Mouse (Mus musculus) heart, postnatal 14 days (tissue): ENCODE data around the gene Gm49661. TPM values are rescaled to one million over a fixed set of nuclear protein-coding genes. Genes with fewer than 3 reads are reported as not detected.
A peak's percentile ranks its signal among the peaks of the same experiment; 100 is the strongest.

ENCODE experiments used
- DNase-seq, 2 experiments: peaks; one replicate each; pipeline ENCODE4 v3.0.0; 2021 to 2022
- intact Hi-C: fragments of 180-260 bp; cut with DNase I; formaldehyde crosslinking; loops from one replicate; pipeline ENCODE4 v1.15.1; 2025
- total RNA-seq, 2 experiments: library from RNA; stranded (reverse); gene quantifications; 2 replicates each; pipeline ENCODE4 v1.2.3; 2021

Gene Gm49661
- total RNA-seq, 2 experiments from 2014 or later, result 1.1 to 2.7 TPM

GRCm38 (mm10) chr8:84970135-84970790 is 1.0 kb upstream of the Gm49661 start:
- intact Hi-C loops, result no loop called here
- DNase-seq, result no peak

GRCm38 (mm10) chr8:84968650-84969049 is 583 bp downstream of the Gm49661 start:
- no peak for DNase-seq
- intact Hi-C loops, result no loop called here

GRCm38 (mm10) chr8:84967532-84968304 is 1.5 kb downstream of the Gm49661 start:
- no peak for DNase-seq
- intact Hi-C loops, result no loop called here

- intact Hi-C loops, result no loop called here
- DNase-seq, result no peak
These were observed 2.6 kb downstream of the Gm49661 start for GRCm38 (mm10) chr8:84966603-84967002.

- peak; percentile 90 to 91 for DNase-seq
- intact Hi-C loops, result no loop called here
These were observed 3.4 kb downstream of the Gm49661 start for GRCm38 (mm10) chr8:84965731-84966291.

- intact Hi-C loops, result no loop called here
- no peak for DNase-seq
These were observed 5.3 kb downstream of the Gm49661 start for GRCm38 (mm10) chr8:84963952-84964351.

- DNase-seq, result peak; percentile 29 to 53
- intact Hi-C loops, result no loop called here
These were observed 9.4 kb downstream of the Gm49661 start for GRCm38 (mm10) chr8:84959811-84960210.

GRCm38 (mm10) chr8:84956768-84957167 is 12.5 kb downstream of the Gm49661 start:
- intact Hi-C loops, result loop anchor here (2.0 kb wide), 1 partner anchor 28 kb away; no protein-coding TSS in a partner anchor

GRCm38 (mm10) chr8:84952612-84953255 is 16.5 kb downstream of the Gm49661 start:
- peak; percentile 48 to 51 for DNase-seq
- intact Hi-C loops, result no loop called here

More at GRCm38 (mm10) chr8:84956768-84957167, 12.5 kb downstream of the Gm49661 start:
- DNase-seq, result peak; percentile 48 to 76

- intact Hi-C loops, result no loop called here
- DNase-seq, result no peak
These were observed 19.5 kb downstream of the Gm49661 start for GRCm38 (mm10) chr8:84949753-84950152.

- peak; percentile 62 to 70 for DNase-seq
- intact Hi-C loops, result no loop called here
These were observed 22.0 kb downstream of the Gm49661 start for GRCm38 (mm10) chr8:84947241-84947545.

GRCm38 (mm10) chr8:84946528-84947240 is 22.5 kb downstream of the Gm49661 start, which contains the start of gene Rtbdn:
Rtbdn (plus strand) TSS chr8:84946991.
- intact Hi-C loops, result no loop called here
- no peak for DNase-seq

- no peak for DNase-seq
- intact Hi-C loops, result no loop called here
These were observed 23.4 kb downstream of the Gm49661 start for GRCm38 (mm10) chr8:84945633-84946527.

- intact Hi-C loops, result no loop called here
These were observed 24.0 kb downstream of the Gm49661 start for GRCm38 (mm10) chr8:84945235-84945632.

GRCm38 (mm10) chr8:84944478-84945160 is 24.6 kb downstream of the Gm49661 start:
- intact Hi-C loops, result no loop called here
- DNase-seq, result no peak

More at GRCm38 (mm10) chr8:84945235-84945632, 24.0 kb downstream of the Gm49661 start:
- no peak for DNase-seq

- intact Hi-C loops, result no loop called here
- no peak for DNase-seq
These were observed 25.5 kb downstream of the Gm49661 start for GRCm38 (mm10) chr8:84943699-84944098.

- intact Hi-C loops, result no loop called here
- DNase-seq, result no peak
These were observed 31.4 kb downstream of the Gm49661 start for GRCm38 (mm10) chr8:84937620-84938485.
